Mouse (Mus musculus) CD4-positive naive resting alpha-beta T cell, adult 76 days (primary cell): ENCODE data around the gene Uox. TPM values are rescaled to one million over a fixed set of nuclear protein-coding genes. Genes with fewer than 3 reads are reported as not detected.

ENCODE experiments used
- total RNA-seq: library from RNA; stranded (reverse); gene quantifications from one replicate; pipeline ENCODE4 v1.2.4, GENCODE M21; 2023

The Uox gene
- not detected for total RNA-seq

DNA sequence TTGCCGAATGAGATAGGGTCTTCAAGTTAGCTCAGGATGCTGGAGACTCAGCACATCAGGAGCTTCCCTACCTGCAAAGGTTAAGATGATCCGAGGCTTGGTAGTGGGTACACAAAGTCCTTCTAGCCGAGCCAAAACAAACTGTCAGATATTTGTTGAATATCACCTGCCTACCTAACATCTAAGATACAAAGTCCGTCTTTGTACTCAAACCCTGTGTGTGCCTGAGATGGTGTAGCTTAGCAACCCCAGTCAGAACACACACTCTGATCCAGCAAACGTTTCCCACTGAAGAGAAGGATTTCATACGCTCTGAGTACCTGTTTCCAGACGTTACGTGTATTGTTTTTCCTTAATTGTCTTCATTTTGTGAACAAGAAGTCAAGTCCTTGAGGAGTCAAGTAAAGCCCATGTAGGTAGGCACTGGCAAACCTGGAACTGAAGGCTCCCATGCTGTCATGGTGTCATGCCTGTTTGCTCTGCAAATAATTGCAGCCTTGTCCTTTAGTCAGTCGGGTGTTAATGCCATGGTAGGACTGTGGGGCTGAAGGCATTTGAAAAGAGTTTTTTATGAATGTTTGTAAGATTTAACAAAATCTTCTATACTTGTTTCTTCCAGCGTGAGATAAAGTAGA is at the start of gene Uox:
Gene Uox (plus strand): TSS at position 279 of the 635 bp plus-strand sequence.

DNA sequence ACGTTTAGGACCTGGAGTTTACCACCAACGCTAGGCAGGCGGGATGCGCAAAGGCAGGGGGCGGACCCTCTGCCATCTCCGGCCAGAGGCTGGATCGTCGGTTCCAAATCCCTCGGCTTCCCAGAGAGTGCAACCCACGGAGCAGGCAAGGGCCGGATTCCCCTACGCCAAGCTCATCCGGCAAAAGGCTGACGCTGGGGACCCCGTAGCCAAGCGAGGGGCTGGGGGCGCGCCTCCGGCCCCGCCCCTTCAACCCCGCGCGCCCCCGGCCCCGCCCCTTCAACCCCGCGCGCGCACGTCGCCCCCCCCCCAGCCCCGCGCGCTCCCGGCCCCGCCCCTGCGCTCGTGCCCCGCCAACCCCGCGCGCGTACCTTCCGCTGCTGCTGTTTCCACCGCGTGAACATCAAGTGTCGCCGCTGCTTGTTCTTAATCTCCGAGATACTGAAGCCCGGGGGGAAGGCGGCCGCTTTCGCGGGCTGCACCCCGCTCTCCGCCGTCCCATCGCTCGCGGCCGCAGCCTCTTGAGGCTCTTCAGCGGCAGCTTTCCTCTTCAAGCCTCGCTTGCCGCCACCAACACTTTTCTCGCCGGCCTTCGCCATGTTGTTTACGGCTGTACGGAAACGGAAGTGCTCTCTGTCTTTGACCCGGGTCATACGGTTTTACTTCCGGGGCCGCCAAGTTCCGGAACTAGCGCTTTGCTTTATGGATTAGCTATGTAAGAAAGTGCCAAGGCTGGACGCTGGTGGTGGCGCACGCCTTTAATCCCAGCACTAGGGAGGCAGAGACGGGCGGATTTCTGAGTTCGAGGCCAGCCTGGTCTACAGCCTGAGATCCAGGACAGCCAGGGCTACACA is 49.2 kb upstream of the Uox start, which contains the start of gene Rpf1:
Gene Rpf1 (minus strand): TSS at position 632 of the 854 bp plus-strand sequence.

DNA sequence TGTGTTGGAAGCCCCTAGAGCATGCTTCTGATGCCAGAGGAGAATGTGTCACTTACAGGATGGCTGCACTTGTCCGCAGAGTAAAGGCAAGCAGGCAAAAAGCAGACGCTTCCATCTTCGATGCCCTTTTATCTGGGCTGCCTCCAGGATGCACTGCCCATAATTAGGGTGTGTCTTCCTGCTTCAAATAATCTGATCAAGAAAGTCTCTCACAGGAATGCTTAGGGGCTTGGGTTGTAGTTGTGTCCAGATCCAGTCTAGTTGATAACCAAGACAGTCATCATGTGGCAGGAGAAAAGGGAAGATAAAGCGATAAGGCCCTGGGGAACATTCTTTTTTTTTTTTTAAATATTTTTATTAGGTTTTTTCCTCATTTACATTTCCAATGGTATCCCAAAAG is 45.3 kb downstream of the Uox start, which contains the start of gene Dnase2b:
Gene Dnase2b (minus strand): TSS at position 101 of the 400 bp plus-strand sequence.

DNA sequence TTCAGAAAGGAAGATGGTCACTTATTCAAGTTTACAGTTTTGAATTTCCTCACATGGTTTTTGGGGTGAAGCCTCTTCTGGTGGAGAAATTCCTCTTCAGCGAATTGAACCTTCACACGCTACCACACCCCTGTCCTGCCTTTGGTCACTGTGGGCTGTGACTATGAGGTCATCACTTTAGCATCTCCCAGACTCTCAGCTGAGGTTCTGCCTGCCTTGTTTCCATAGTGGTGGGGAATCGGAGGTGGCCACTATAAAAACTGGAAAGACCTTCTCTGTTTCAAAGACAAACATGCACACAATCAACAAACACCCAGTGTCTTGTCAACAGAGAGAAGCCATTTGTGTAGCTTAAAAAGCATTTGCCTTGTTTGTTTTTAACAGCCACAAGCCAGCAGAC is 81.0 kb downstream of the Uox start, which contains the start of gene 4930503B20Rik:
Gene 4930503B20Rik (minus strand): TSS at position 101 of the 400 bp plus-strand sequence.

Other genes starting within 250 kb of the Uox start
- 3.4 TPM for gene Ssx2ip, start 165.8 kb upstream of the Uox start, total RNA-seq
- 8.0 TPM for gene Ctbs, start 120.6 kb upstream of the Uox start, total RNA-seq
- gene Spata1, start 70.7 kb upstream of the Uox start, total RNA-seq: 6.9 TPM
- 142 TPM for gene Gng5, start 70.6 kb upstream of the Uox start, total RNA-seq
- gene Rpf1, start 49.0 kb upstream of the Uox start, total RNA-seq: 140 TPM
- gene Dnase2b, start 45.2 kb downstream of the Uox start, total RNA-seq: not detected
- not detected for gene 4930503B20Rik, start 80.9 kb downstream of the Uox start, total RNA-seq
- gene Samd13, start 115.2 kb downstream of the Uox start, total RNA-seq: not detected
- gene Prkacb, start 242.6 kb downstream of the Uox start, total RNA-seq: 110 TPM